Mouse (Mus musculus) Patski (cell line): Measurements from ENCODE around the gene Cntnap2. TPM values are rescaled to one million over a fixed set of nuclear protein-coding genes. Genes with fewer than 3 reads are reported as not detected.
"Not testable (repeated sequence)": the region's sequence is repeated elsewhere in the genome, so short reads cannot be mapped to it uniquely, and the experiment has no call there.

Source experiments
- ATAC-seq: fragments of 100-300 bp; one replicate; pipeline ENCODE4 v1.8.0; 2021
- CTCF ChIA-PET: fragments of 350-600 bp; sonication (Branson Sonifier 250); formaldehyde crosslinking; loops from one replicate; lab custom pipeline; 2022; ENCODE audit warnings: inconsistent platforms; lab: Charles Lee
- POLR2A ChIA-PET: fragments of 350-600 bp; sonication (Branson Sonifier 250); formaldehyde crosslinking; loops from one replicate; lab custom pipeline; 2022; ENCODE audit warnings: antibody characterized with exemption, inconsistent platforms; lab: Charles Lee
- DNase-seq: peaks from one replicate; pipeline ENCODE4 v3.0.0-alpha.2; 2011; ENCODE audit warnings: low read depth, low spot score
- H3K27me3 ChIP-seq: fragments of 371-371 bp; one replicate; pipeline ENCODE4 v1.5.1; 2021
- CTCF ChIP-seq: fragments of 100-300 bp; IDR thresholded peaks from one replicate; pipeline ENCODE4 v1.5.1; 2021
- in situ Hi-C: fragments of 300-500 bp; cut with MboI; formaldehyde crosslinking; loops from 3 replicates; pipeline ENCODE4 v1.11.1; 2018; ENCODE audit warnings: low pct_unique_long_range_greater_than_20kb, mixed read lengths
- polyA plus RNA-seq: library from polyadenylated mRNA; unstranded; gene quantifications from one replicate; pipeline ENCODE4 v1.2.3, GENCODE M21; 2021

Gene Cntnap2
- polyA plus RNA-seq, 1 experiment from 2014 or later: 0.01 TPM

DNA sequence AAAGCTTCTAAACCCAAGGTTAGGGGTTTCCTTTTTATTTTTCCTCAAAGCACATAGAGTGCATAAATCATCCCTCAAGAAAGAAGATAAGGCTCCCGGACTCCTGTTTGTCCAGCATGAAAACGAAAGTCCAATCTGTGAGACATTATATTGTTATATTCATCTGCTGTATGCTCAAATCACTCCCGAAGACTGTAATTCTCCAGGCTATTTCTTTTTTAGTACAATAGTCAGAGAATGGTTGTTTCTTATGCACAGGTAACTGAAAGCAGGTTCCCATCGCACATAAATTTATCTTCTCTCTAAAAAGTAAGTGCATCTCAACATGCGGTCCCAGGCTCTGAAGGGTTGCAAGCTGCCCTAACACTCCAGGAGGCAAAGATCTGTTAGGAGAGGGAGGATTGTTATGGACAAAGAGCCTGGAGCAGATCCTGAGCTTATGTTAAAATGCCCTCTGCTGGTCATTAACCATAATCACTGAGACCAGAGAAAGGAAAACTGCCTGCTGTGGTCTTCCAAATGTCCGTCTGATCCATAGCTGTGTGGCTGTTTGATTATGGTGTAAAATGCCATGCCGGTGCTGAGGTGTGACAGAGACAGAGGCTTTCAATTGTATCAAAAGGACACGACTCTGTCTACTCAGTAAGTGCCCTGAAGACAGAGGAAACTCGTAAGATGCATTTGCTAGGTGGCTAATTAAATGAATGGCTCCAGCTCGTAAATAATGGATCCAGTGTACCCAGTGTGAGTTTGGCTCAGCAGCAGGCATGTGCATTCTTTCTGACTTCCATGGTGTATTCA, 2116.4 kb downstream of the Cntnap2 start:
- in situ Hi-C loops, H3K27me3 ChIP-seq, DNase-seq, POLR2A ChIA-PET: not testable (repeated sequence)
- peak; percentile 33 for TF ChIP-seq CTCF
- CTCF ChIA-PET: interaction anchor here (1.8 kb wide), 1 partner anchor 11 kb away, joined by 5 read pairs; no protein-coding TSS in a partner anchor
- ATAC-seq: peak; percentile 90

DNA sequence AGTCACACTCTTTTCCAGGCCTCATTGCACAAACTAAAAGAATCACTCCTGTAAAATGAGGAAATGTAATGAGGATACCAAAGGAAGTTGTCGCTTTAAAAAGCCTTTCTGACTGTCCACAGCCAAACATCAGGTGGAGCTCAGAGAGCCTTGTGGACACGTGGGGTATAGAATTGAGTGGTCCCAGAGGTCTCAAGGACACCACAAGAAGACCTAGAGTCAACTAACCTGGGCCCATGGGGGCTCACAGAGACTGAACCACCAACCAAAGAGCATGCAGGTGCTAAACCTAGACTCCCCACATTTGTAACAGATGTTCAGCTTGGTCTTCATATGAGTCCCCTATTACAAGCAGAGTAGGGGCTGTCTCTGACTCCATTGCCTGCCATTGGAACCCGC, 2117.0 kb downstream of the Cntnap2 start:
- H3K27me3 ChIP-seq, POLR2A ChIA-PET, in situ Hi-C loops, ATAC-seq, DNase-seq: not testable (repeated sequence)
- CTCF ChIA-PET: interaction anchor here (1.8 kb wide), 1 partner anchor 11 kb away, joined by 5 read pairs; no protein-coding TSS in a partner anchor

DNA sequence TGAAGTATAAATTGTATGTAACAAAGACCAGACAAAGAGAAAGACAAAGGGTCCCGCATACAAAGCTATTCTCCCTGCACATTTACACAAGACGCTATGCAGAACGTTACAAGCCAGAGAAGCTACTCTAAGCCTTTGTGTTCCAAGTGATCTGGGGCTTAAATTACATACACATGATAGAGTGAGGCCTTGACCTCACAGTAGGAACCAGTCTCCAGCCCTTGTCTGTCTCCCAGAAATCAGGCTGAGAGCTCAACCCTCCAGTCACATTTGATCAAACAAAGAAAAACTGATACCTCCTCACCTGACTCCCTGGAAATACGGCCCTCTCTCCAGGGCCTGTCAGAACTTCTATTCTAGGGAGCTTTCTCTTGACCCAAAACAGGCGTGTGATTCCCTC, 2122.2 kb downstream of the Cntnap2 start:
- in situ Hi-C loops, POLR2A ChIA-PET, ATAC-seq, DNase-seq, H3K27me3 ChIP-seq: not testable (repeated sequence)
- CTCF ChIA-PET: interaction anchor here (1.1 kb wide), 1 partner anchor 10 kb away, joined by 3 read pairs; no protein-coding TSS in a partner anchor

DNA sequence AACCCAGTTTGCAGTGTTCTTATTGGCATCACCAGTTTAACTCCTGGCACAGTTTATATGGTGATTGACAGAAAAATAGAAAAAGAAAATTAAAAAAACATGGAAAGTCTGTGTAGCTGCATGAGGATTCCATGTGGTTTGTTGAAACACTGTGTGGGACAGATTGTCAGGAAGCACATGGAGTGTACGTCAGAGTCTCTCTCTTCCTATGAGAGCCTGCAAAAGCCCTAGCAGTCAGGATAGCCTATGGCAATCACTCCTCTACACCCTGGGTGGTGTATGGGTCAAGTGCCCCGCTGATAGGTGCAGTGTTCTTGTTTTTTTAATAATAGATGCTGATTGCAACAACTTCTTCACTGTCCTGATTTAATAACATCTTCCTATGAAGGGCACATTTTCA, 2123.1 kb downstream of the Cntnap2 start:
- ChIA-PET POLR2A (no interaction called here), CTCF (interaction anchor here (1.1 kb wide), 1 partner anchor 9 kb away, joined by 3 read pairs; no protein-coding TSS in a partner anchor)
- TF ChIP-seq CTCF: no peak
- in situ Hi-C loops: no loop called here
- DNase-seq (no peak), ATAC-seq (no peak)
- H3K27me3 ChIP-seq: no peaks in the 10 kb centered on the region

DNA sequence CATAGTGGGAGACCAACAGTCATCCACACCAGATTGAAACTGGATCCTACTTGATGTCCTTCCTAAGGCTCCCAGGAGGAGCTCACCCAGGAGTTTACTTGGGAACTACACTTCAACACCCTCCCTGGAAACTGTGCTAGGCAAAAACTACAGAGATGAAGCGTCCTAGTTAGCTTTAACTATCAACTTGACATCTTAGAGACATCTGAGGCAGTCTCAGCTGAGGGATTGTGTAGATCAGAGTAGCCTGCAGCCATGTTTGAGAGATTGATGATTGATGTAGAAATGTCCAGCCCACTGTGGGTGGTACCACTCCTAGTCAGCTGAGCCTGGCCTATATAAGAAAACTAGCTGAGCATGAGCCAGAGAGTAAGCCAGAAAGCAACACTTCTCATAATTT, 2123.6 kb downstream of the Cntnap2 start:
- TF ChIP-seq CTCF: no peak
- in situ Hi-C loops: no loop called here
- DNase-seq (no peak), ATAC-seq (no peak)
- H3K27me3 ChIP-seq: no peaks in the 10 kb centered on the region
- ChIA-PET CTCF (no interaction called here), POLR2A (no interaction called here)

- H3K27me3 ChIP-seq, POLR2A ChIA-PET, ATAC-seq, DNase-seq, in situ Hi-C loops, CTCF ChIA-PET: not testable (repeated sequence)
Observed at GRCm38 (mm10) chr6:47183850-47184249, 2124.7 kb downstream of the Cntnap2 start.

DNA sequence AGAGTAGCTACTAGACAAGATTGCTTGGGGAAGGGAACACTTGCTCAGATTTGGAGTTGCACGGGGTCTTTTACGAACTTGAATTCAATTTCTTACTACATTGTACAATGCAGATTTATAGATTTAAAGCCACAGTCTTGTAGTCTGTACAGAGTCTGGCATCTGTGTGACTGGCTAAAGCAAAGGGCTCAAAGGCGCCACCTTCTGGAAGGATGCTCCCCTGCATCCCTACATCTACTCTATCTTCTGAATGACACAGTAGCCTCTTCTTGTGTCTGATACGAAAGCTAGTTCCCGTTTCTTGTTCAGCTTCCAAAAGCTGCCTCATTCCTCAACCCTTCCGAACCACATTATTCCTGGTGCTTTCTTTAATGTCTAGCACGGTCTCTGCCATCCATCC, 2129.0 kb downstream of the Cntnap2 start:
- in situ Hi-C loops: no loop called here
- DNase-seq (no peak), ATAC-seq (no peak)
- H3K27me3 ChIP-seq: peaks cover 3% of the 10 kb centered on the region
- POLR2A ChIA-PET: no interaction called here
- TF ChIP-seq CTCF: peak; percentile 41
- CTCF ChIA-PET: no interaction called here

- in situ Hi-C loops, ATAC-seq, DNase-seq, POLR2A ChIA-PET, CTCF ChIA-PET, H3K27me3 ChIP-seq: not testable (repeated sequence)
Observed at GRCm38 (mm10) chr6:47188596-47188995, 2129.4 kb downstream of the Cntnap2 start.

DNA sequence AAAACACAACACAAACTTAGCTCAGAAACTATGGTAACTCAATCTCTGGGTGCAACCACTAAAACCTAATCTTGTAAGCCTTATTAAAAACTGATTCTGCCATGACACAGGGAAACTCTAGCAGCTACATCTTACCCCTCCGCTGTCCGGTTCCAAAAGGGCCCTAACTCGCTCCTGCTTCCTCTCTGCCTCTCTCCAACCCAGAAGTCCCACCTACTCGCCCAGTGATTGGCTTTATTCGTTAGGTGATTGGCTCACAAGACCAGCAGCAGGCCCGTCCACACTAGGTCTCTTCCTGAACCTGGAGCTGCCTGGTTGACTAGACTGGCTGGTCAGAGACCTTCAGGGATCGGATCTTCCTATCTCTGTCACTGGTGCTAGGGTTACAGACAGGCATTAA, 2131.1 kb downstream of the Cntnap2 start:
- H3K27me3 ChIP-seq: peaks cover 8% of the 10 kb centered on the region
- CTCF ChIA-PET: interaction anchor here (1.7 kb wide), 1 partner anchor 13 kb away, joined by 3 read pairs; no protein-coding TSS in a partner anchor
- ATAC-seq: no peak
- in situ Hi-C loops: no loop called here
- POLR2A ChIA-PET: no interaction called here
- DNase-seq: no peak
- TF ChIP-seq CTCF: no peak

- ChIA-PET POLR2A (no interaction called here), CTCF (interaction anchor here (0.7 to 1.7 kb wide), 6 partner anchors 8 to 457 kb away, joined by 3 to 6 read pairs (median 4); no protein-coding TSS in a partner anchor)
- ATAC-seq (peak; percentile 31), DNase-seq (no peak)
- H3K27me3 ChIP-seq: peaks cover 8% of the 10 kb centered on the region
- in situ Hi-C loops: no loop called here
- TF ChIP-seq CTCF: peak; percentile 48
Observed at GRCm38 (mm10) chr6:47191277-47191800, 2132.2 kb downstream of the Cntnap2 start.

GRCm38 (mm10) chr6:47191940-47192339, 2132.8 kb downstream of the Cntnap2 start:
- in situ Hi-C loops: no loop called here
- POLR2A ChIA-PET: no interaction called here
- ATAC-seq (no peak), DNase-seq (no peak)
- CTCF ChIA-PET: interaction anchor here (0.7 to 1.6 kb wide), 5 partner anchors 8 to 455 kb away, joined by 3 to 6 read pairs (median 4); no protein-coding TSS in a partner anchor
- peaks cover 8% of the 10 kb centered on the region for H3K27me3 ChIP-seq
- no peak for TF ChIP-seq CTCF
